Mouse (Mus musculus) R1 (cell line): ENCODE results near the gene Sh3bp5.
A peak's percentile ranks its signal among the peaks of the same experiment; 100 is the strongest.

Source experiments
- DNase-seq: peaks from one replicate; pipeline ENCODE4 v3.0.0-alpha.2; 2018; ENCODE audit warnings: low read depth, low spot score

Sh3bp5 gene

DNA sequence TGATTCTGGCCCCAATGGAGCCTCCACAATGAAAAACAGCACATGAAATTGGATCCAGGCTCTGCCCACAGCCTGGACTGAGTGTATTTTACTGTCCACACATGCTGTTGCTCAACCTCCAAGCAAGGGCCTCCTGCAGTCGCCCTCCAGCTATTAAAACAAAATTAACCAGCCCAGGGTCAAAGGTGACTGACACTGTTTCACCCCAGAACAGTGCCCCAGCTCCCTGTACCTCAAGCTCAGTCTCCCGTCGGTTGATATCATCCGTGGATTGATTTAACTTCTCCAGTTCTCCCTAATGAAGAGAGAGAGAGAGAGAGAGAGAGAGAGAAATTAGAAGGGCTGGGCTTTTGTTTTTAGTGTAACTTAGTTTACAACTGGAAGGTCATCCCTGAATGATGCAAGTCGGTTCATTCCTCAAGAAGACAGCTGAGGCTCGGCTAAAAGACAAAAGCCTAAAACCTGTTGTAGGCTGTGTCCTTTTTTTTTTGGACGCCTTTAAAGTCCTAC, 2.0 kb downstream of the Sh3bp5 start:
- no peak for DNase-seq

- no peak for DNase-seq
Measured at GRCm38 (mm10) chr14:31433126-31433525, 2.8 kb downstream of the Sh3bp5 start.

GRCm38 (mm10) chr14:31432424-31432823, 3.5 kb downstream of the Sh3bp5 start:
- DNase-seq, result no peak

DNA sequence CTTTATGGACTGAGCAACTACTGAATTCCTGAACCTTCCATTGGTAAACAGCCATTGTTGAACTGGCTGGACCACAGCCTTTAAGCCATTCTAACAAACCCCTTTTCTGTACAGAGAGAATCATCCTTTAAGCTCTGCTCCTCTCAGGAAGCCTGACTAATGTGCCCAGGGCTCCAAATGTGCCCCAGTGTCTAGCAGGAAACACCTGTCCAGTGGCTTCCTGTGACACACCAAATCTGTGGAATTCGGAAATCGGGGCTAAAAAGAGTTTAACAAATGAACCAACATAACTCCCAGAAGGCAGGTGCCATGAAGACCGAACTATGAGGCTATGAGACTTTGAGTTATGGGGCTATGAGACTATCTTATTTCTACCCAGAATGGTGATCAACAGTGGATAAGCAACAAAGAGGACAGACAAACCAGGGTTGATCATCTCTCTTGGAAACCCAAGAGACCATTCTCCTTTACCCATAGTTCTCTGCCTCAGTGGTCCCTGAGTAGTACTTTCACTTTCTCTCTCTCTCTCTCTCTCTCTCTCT, 4.0 kb downstream of the Sh3bp5 start:
- no peak for DNase-seq

- DNase-seq, result no peak
Measured at GRCm38 (mm10) chr14:31429004-31429395, 6.9 kb downstream of the Sh3bp5 start.

GRCm38 (mm10) chr14:31428211-31429003, 7.5 kb downstream of the Sh3bp5 start:
- DNase-seq, result no peak

- no peak for DNase-seq
Measured at GRCm38 (mm10) chr14:31422961-31423791, 12.7 kb downstream of the Sh3bp5 start.

DNA sequence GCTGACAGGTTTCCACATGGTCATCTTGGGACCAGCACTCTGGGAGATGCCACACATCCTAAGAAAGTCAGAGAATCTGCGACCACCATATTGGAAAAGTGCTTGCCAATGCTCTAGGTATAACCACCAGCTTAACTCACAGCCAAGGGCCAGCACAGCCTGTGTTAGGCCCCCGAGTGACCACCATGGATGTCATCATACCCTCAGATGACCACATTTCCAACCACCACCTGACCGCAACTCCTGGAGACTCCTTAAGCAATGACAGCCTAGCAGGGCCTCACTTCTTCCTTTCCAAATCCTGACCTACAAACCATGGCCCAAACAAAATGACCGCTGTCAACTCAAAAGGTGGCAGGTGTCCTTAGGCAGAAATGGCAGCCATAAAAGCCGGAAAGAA, 13.5 kb downstream of the Sh3bp5 start:
- DNase-seq, result no peak

GRCm38 (mm10) chr14:31421509-31422295, 14.2 kb downstream of the Sh3bp5 start:
- no peak for DNase-seq

- no peak for DNase-seq
Measured at GRCm38 (mm10) chr14:31420985-31421384, 14.9 kb downstream of the Sh3bp5 start.

- no peak for DNase-seq
Measured at GRCm38 (mm10) chr14:31420562-31420961, 15.3 kb downstream of the Sh3bp5 start.

GRCm38 (mm10) chr14:31420135-31420534, 15.7 kb downstream of the Sh3bp5 start:
- DNase-seq, result no peak

- DNase-seq, result no peak
Measured at GRCm38 (mm10) chr14:31419279-31419678, 16.6 kb downstream of the Sh3bp5 start.

- DNase-seq, result no peak
Measured at GRCm38 (mm10) chr14:31416835-31417549, 18.9 kb downstream of the Sh3bp5 start.

DNA sequence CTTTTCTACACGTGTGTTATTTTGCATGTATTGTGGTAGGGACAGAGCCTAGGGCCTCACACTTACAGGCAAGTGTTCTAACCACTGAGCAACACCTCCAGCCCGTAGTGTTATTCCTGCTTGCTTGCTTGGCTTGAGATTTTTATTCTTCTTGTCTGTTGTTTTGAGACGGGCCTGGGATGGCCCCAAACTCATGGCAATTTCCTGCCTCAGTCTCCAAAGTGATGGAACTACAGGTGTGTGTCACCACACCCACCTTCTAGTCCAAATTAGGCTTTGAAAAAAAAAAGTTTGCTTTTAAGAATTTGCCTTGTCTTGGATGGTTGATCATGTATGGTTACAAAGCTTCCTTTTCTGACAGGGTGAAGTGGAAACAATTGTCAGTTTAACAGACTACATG, 19.5 kb downstream of the Sh3bp5 start:
- no peak for DNase-seq

DNA sequence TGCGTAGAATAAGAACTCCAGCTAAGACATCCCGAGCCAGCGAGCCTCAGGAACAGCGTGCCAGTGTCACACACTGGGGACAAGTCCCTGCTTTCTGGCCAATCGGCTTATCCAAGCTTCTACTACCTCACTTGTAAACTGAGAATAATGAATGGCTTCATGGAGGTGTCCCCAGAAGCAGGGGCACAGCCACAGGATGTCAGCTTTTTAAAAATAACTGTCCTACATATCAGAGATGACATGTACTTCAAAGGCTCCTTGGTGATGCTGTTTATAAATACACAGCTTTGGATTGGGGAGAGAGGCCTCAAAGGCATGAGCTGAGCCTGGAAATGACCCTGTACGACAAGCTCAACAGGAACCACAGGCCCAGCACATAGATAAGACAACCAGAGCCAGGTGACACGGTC, 20.9 kb downstream of the Sh3bp5 start:
- DNase-seq, result no peak

DNA sequence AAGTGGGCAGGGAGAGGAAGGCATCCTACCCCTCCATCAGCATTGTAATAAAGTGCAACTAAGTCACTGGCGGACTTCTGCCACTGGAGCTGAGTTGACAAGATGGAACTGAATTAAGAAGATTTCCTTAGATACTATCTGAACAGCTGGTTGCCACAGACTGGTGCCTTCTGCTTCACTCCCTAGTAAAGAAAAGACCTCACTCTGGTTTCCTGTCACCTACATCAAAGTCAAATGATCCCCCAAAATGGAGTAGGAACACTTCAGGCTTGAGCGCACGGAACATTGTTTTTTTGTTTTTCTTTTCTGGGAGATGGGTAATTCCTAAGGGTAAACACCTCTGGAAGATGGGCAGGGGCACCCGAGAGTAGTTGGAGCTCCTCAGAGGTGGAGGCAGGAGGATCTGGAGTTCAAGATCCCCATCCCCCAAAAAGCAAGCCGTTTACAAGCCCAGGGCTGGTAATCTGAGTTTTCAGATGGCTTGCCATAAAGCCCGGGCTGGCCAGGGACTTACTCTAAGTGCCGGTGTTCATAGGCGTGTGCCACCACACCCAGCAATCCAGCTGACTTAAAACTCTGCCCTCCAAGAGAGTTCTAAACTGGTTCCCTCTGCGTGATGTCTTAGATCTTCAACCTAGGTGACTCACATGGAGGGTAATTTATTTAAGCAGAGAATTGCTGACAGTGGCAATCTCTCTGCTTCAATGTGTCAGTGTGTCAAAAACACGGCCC, 21.5 kb downstream of the Sh3bp5 start:
- DNase-seq, result no peak

DNA sequence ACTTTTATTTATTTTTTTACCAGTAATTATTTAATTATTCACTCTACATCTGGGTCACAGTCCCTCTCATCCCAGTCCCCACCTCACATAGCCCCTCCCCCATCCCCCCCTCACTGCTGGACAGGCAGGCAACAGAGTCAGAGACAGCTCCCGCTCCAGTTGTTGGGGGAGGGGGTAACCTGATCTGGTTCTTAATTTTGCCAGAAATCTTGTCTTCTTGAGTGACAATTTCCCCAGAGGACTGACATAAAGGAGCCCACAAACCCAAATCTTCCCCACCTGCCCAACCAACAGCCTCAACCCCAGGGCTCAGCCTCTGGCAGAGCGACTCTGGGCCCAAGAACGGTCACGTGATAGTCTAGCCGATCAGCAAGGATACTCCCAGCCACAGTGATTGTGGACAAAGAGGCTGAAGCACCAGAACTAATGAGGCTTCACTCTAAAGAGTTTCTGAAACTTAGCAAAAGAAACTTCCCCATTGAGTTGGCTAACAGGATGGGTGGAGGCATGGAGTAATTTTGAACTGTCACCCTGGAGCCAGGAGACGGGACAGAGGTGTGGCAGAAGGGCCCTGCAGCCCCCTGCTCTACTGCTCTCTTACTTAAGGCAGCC, 22.3 kb downstream of the Sh3bp5 start:
- peak; percentile 14 for DNase-seq

- DNase-seq, result no peak
Measured at GRCm38 (mm10) chr14:31412651-31413056, 23.2 kb downstream of the Sh3bp5 start.

DNA sequence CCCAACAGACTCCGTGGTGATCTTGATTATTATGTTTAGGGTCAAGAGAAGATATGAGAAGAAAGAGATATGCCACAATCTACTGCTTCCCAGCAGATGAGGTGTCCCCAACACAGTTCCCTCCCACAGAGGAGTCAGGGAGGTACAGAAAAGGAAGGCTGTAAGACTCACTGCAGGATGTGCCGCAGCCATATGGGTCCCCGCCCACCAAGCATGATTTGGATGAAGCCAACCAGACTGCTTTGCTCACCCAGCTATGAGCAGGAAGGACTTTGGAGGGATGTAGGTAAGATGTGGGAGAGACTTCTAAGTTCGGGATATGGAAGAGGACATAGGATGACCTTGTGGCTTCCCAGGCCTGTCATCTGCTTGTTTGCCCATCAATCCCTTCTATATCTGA, 25.1 kb downstream of the Sh3bp5 start:
- DNase-seq, result no peak
